Mouse (Mus musculus) spleen, adult 2 months (tissue): ENCODE data around the gene Dusp3. TPM values are rescaled to one million over a fixed set of nuclear protein-coding genes. Genes with fewer than 3 reads are reported as not detected.
"Not testable (repeated sequence)": the region's sequence is repeated elsewhere in the genome, so short reads cannot be mapped to it uniquely, and the experiment has no call there.

Source experiments
- DNase-seq, 2 experiments: peaks; one replicate each; pipeline versions ENCODE4 v3.0.0 to v3.0.0-alpha.2; 2012 to 2021; ENCODE audit warnings: low spot score in 2 of 2, low read depth in 1 of 2
- H3K27ac ChIP-seq: fragments of 200-500 bp; 2 replicates; pipeline ENCODE4 v1.5.1; 2012; ENCODE audit warnings: low read length, inconsistent platforms; ENCODE audit not compliant: insufficient read depth
- H3K27me3 ChIP-seq: fragments of 200-500 bp; 2 replicates; pipeline ENCODE4 v1.6.1; 2012; ENCODE audit warnings: mild to moderate bottlenecking, moderate library complexity, low read length, inconsistent platforms; ENCODE audit not compliant: control insufficient read depth, insufficient read depth
- H3K36me3 ChIP-seq: fragments of 200-500 bp; 2 replicates; pipeline ENCODE4 v1.6.1; 2012; ENCODE audit warnings: mild to moderate bottlenecking, low read length, inconsistent platforms; ENCODE audit not compliant: control insufficient read depth, insufficient read depth
- H3K4me1 ChIP-seq: fragments of 200-500 bp; 2 replicates; pipeline ENCODE4 v1.6.1; 2011; ENCODE audit warnings: inconsistent platforms; ENCODE audit not compliant: control insufficient read depth, insufficient read depth, insufficient read length
- H3K4me3 ChIP-seq: fragments of 200-500 bp; 2 replicates; pipeline ENCODE4 v1.5.1; 2011; ENCODE audit warnings: mild to moderate bottlenecking, inconsistent platforms; ENCODE audit not compliant: insufficient read depth, insufficient read length; ENCODE audit errors: extremely low read depth
- CTCF ChIP-seq: fragments of 200-500 bp; IDR thresholded peaks from 2 replicates; pipeline ENCODE4 v1.5.1; 2011; ENCODE audit warnings: mild to moderate bottlenecking, inconsistent platforms; ENCODE audit not compliant: insufficient read depth, insufficient read length, insufficient replicate concordance; ENCODE audit errors: extremely low read depth
- POLR2A ChIP-seq: fragments of 200-500 bp; IDR thresholded peaks from 2 replicates; pipeline ENCODE4 v1.6.1; 2011; ENCODE audit warnings: low read depth, low read length, inconsistent platforms
- WGBS: fragments of 180-500 bp; shearing (Covaris S2); methylation state at CpG from one replicate; pipeline ENCODE4 v1.1.7; 2018; 5-methylcytosine and 5-hydroxymethylcytosine counted together
- polyA plus RNA-seq: library from polyadenylated mRNA; depleted of rRNA; stranded (reverse); fragments of >200 nt; gene quantifications from 2 replicates; pipeline ENCODE4 v1.2.3, GENCODE M21; 2012

Dusp3 gene
- polyA plus RNA-seq, 1 experiment = 46.5 TPM

GRCm38 (mm10) chr11:101985990-101986389, 823 bp downstream of the Dusp3 start:
- Histone ChIP-seq H3K4me3 (no peak overlapping the region), H3K27me3 (0 out of 2 replicates have a peak, but pooled peaks cover 2% of the 10 kb centered on the region), H3K27ac (no peak overlapping the region), H3K36me3 (no peaks in the 10 kb centered on the region), H3K4me1 (peaks cover 20% of the 10 kb centered on the region)
- WGBS = 2% methylated on average over 10 of the region's 10 CpGs
- DNase-seq = peak; percentile 46 to 69
- TF ChIP-seq CTCF (peak; percentile 65; the same call in 1 of the 2 replicates), POLR2A (no peak)

- H3K4me1 ChIP-seq = peaks cover 20% of the 10 kb centered on the region
- not testable (repeated sequence) for H3K36me3 ChIP-seq, H3K27ac ChIP-seq, H3K27me3 ChIP-seq, DNase-seq, H3K4me3 ChIP-seq
- WGBS = 56% methylated on average over 6 of the region's 6 CpGs
Observed at GRCm38 (mm10) chr11:101985450-101985849, 1.4 kb downstream of the Dusp3 start.

GRCm38 (mm10) chr11:101984054-101985025, 2.5 kb downstream of the Dusp3 start, which contains the start of gene Cfap97d1:
Gene Cfap97d1 (plus strand): TSS chr11:101984279.
- H3K36me3 ChIP-seq = no peaks in the 10 kb centered on the region; the same call in 1 of the 2 replicates
- under 1% methylated on average over 70 of the region's 71 CpGs for WGBS
- H3K4me3 ChIP-seq = peak within 1 kb of the TSS; percentile 69
- peaks cover 20% of the 10 kb centered on the region for H3K4me1 ChIP-seq
- no peaks in the 10 kb centered on the region for H3K27me3 ChIP-seq
- H3K27ac ChIP-seq = peak within 1 kb of the TSS; percentile 74
- TF ChIP-seq POLR2A (peak; percentile 36), CTCF (no peak)
- peak; percentile 79 to 86 for DNase-seq

- Histone ChIP-seq H3K4me3 (peak overlapping the region; percentile 12; the same call in 1 of the 2 replicates), H3K27ac (peak overlapping the region; percentile 48), H3K36me3 (no peaks in the 10 kb centered on the region; the same call in 1 of the 2 replicates), H3K27me3 (no peaks in the 10 kb centered on the region), H3K4me1 (peaks cover 20% of the 10 kb centered on the region)
- 51% methylated on average over 10 of the region's 10 CpGs for WGBS
- no peak for TF ChIP-seq CTCF
- DNase-seq = no peak
Observed at GRCm38 (mm10) chr11:101983431-101983921, 3.3 kb downstream of the Dusp3 start.

GRCm38 (mm10) chr11:101982981-101983411, 3.8 kb downstream of the Dusp3 start:
- H3K4me1 ChIP-seq = peaks cover 20% of the 10 kb centered on the region
- no peak for DNase-seq
- TF ChIP-seq CTCF (no peak), POLR2A (no peak)
- H3K4me3 ChIP-seq = no peak overlapping the region
- peak overlapping the region; percentile 48 for H3K27ac ChIP-seq
- H3K36me3 ChIP-seq = no peaks in the 10 kb centered on the region; the same call in 1 of the 2 replicates
- H3K27me3 ChIP-seq = no peaks in the 10 kb centered on the region
- 68% methylated on average over 6 of the region's 6 CpGs for WGBS

- peaks cover 20% of the 10 kb centered on the region for H3K4me1 ChIP-seq
- H3K36me3 ChIP-seq = no peaks in the 10 kb centered on the region; the same call in 1 of the 2 replicates
- H3K27ac ChIP-seq = no peak overlapping the region
- WGBS = 27% methylated on average over 12 of the region's 12 CpGs
- TF ChIP-seq POLR2A = no peak
- no peak for TF ChIP-seq CTCF
- no peak overlapping the region for H3K4me3 ChIP-seq
- DNase-seq = no peak
- no peaks in the 10 kb centered on the region for H3K27me3 ChIP-seq
Observed at GRCm38 (mm10) chr11:101981850-101982249, 5.0 kb downstream of the Dusp3 start.
